Mouse (Mus musculus): Measurements from ENCODE around the gene Bicc1.

Gene Bicc1

GRCm38 (mm10) chr10:70877631-70878030 is 281.9 kb downstream of the Bicc1 start:
- POLR2A ChIA-PET, result interaction anchor here in 1 of 4 experiments (1.1 kb wide), 1 partner anchor 20 kb away, joined by 3 read pairs; no protein-coding TSS in a partner anchor
- CTCF ChIA-PET, result interaction anchor here in 1 of 4 experiments (1.0 kb wide), 1 partner anchor 86 kb away, joined by 16 read pairs; no protein-coding TSS in a partner anchor

GRCm38 (mm10) chr10:70876522-70876921 is 283.0 kb downstream of the Bicc1 start:
- ChIA-PET POLR2A (interaction anchor here (0.7 to 1.0 kb wide), 4 partner anchors 15 to 517 kb away, joined by 3 read pairs; no protein-coding TSS in a partner anchor), CTCF (interaction anchor here (0.5 to 1.6 kb wide), 5 partner anchors 12 to 600 kb away, joined by 3 to 7 read pairs (median 6); no protein-coding TSS in a partner anchor)

GRCm38 (mm10) chr10:70876119-70876518 is 283.4 kb downstream of the Bicc1 start:
- CTCF ChIA-PET, result interaction anchor here in 3 of 4 experiments (0.5 to 1.6 kb wide), 6 partner anchors 12 to 631 kb away, joined by 3 to 7 read pairs (median 4); partner anchors contain the start of gene Slc16a9 (in 1 of the 3)
- POLR2A ChIA-PET, result interaction anchor here in 3 of 4 experiments (0.8 to 1.0 kb wide), 3 partner anchors 34 to 517 kb away, joined by 3 read pairs; no protein-coding TSS in a partner anchor

GRCm38 (mm10) chr10:70874994-70875538 is 284.4 kb downstream of the Bicc1 start:
- ChIA-PET CTCF (interaction anchor here in 2 of 4 experiments (0.8 to 1.6 kb wide), 3 partner anchors 11 to 630 kb away, joined by 3 to 7 read pairs (median 3); partner anchors contain the start of gene Slc16a9 (in 1 of the 2)), POLR2A (no interaction called here)
